Mouse (Mus musculus) lung, postnatal 0 days (tissue): ENCODE data around the gene Plekhm3. TPM values are rescaled to one million over a fixed set of nuclear protein-coding genes. Genes with fewer than 3 reads are reported as not detected.

Source experiments
- ATAC-seq: fragments of 200-750 bp; cut with Nextera tagmentation; 2 replicates; pipeline ENCODE4 v1.8.0; 2017; ENCODE audit warnings: moderate library complexity
- DNase-seq: peaks from one replicate; pipeline ENCODE4 v3.0.0-alpha.2; 2016; ENCODE audit warnings: low spot score
- H3K27ac ChIP-seq: fragments of 300-500 bp; sonication (generic); 2 replicates; pipeline ENCODE4 v1.5.1; 2014; ENCODE audit warnings: antibody characterized with exemption, mild to moderate bottlenecking, low read length, mixed read lengths
- H3K27me3 ChIP-seq: fragments of 300-500 bp; sonication (generic); replicated peaks from 2 replicates; pipeline ENCODE4 v1.6.1; 2014; ENCODE audit warnings: low read length, mixed read lengths; ENCODE audit not compliant: insufficient read depth
- H3K36me3 ChIP-seq: fragments of 300-500 bp; sonication (generic); 2 replicates; pipeline ENCODE4 v1.6.1; 2014; ENCODE audit warnings: low read length, mixed read lengths; ENCODE audit not compliant: insufficient read depth
- H3K4me1 ChIP-seq: fragments of 300-500 bp; sonication (generic); 2 replicates; pipeline ENCODE4 v1.6.1; 2014; ENCODE audit warnings: antibody characterized with exemption, low read depth, low read length, mixed read lengths; ENCODE audit not compliant: insufficient read depth
- H3K4me2 ChIP-seq: fragments of 300-500 bp; sonication (generic); replicated peaks from 2 replicates; pipeline ENCODE4 v1.6.1; 2014; ENCODE audit warnings: low read depth, mild to moderate bottlenecking, low read length, moderate library complexity, mixed read lengths
- H3K4me3 ChIP-seq: fragments of 300-500 bp; sonication (generic); 2 replicates; pipeline ENCODE4 v1.5.1; 2014; ENCODE audit warnings: low read depth, low read length
- H3K9ac ChIP-seq: fragments of 300-500 bp; sonication (generic); replicated peaks from 2 replicates; pipeline ENCODE4 v1.6.1; 2014; ENCODE audit warnings: low read depth, mild to moderate bottlenecking
- H3K9me3 ChIP-seq: fragments of 300-500 bp; sonication (generic); 2 replicates; pipeline ENCODE4 v1.6.1; 2016; ENCODE audit warnings: low read length, mixed read lengths
- CTCF ChIP-seq: IDR thresholded peaks from 2 replicates; pipeline ENCODE4 v1.5.1; 2016; ENCODE audit warnings: antibody characterized with exemption, mild to moderate bottlenecking
- EP300 ChIP-seq: IDR thresholded peaks from 2 replicates; pipeline ENCODE4 v1.6.1; 2016; ENCODE audit warnings: antibody characterized with exemption, mild to moderate bottlenecking, control low read depth
- WGBS: fragments of 180-500 bp; shearing (Covaris S2); extraction: QIAGEN DNeasy Blood & Tissue Kit; methylation state at CpG from one replicate; pipeline ENCODE4 v1.1.7; 2014; 5-methylcytosine and 5-hydroxymethylcytosine counted together
- polyA plus RNA-seq: library from polyadenylated mRNA; unstranded; fragments of >200 nt; fragmentation: Nextera tagmentation; extraction: Ambion mirVana; gene quantifications from 2 replicates; pipeline ENCODE4 v1.2.1, GENCODE M21; 2015

The Plekhm3 gene
- polyA plus RNA-seq, 1 experiment from 2014 or later: 4.7 TPM

GRCm38 (mm10) chr1:64887502-64888203 is 69.0 kb downstream of the Plekhm3 start:
- peak; percentile 77 for ATAC-seq
- Histone ChIP-seq H3K27ac (no peak overlapping the region), H3K27me3 (no peaks in the 10 kb centered on the region), H3K4me2 (no peak overlapping the region), H3K9ac (no peak overlapping the region), H3K4me3 (no peak overlapping the region), H3K4me1 (no peaks in the 10 kb centered on the region), H3K36me3 (no peaks in the 10 kb centered on the region), H3K9me3 (no peaks in the 10 kb centered on the region)
- peak; percentile 66 for DNase-seq
- TF ChIP-seq EP300: peak; percentile 89
- no peak for TF ChIP-seq CTCF
- WGBS: 65% methylated on average over 2 of the region's 2 CpGs

GRCm38 (mm10) chr1:64886718-64887117 is 69.9 kb downstream of the Plekhm3 start:
- no peak for DNase-seq
- Histone ChIP-seq H3K27ac (no peak overlapping the region), H3K27me3 (no peaks in the 10 kb centered on the region), H3K9me3 (no peaks in the 10 kb centered on the region), H3K9ac (no peak overlapping the region), H3K4me1 (no peaks in the 10 kb centered on the region), H3K4me3 (no peak overlapping the region), H3K36me3 (no peaks in the 10 kb centered on the region), H3K4me2 (no peak overlapping the region)
- ATAC-seq: no peak
- WGBS: 88% methylated on average over 6 of the region's 6 CpGs
- no peak for TF ChIP-seq CTCF

DNA sequence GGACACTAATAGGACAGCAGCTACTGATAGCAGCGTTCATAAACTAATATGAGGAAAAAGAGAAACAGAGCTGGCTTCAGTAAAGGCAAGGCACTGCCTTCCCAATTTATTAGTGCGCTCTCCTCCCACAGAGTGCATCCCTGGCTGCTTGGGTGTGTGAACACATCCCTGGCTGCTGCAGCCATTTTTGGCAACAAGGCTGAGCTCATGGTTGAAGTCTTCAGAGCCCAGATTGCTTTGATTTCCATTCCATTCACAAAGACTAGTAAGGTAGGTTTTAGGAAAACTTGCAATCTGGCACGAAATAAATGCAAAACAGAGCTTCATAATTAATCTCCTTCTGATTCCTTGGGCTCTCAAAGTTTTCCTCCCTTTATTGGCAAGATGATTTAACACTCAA is 71.3 kb downstream of the Plekhm3 start:
- 82% methylated on average over 3 of the region's 3 CpGs for WGBS
- DNase-seq (no peak), ATAC-seq (no peak)
- Histone ChIP-seq H3K27ac (no peak overlapping the region), H3K36me3 (no peaks in the 10 kb centered on the region), H3K4me1 (no peaks in the 10 kb centered on the region), H3K27me3 (no peaks in the 10 kb centered on the region), H3K4me2 (no peak overlapping the region), H3K9ac (no peak overlapping the region), H3K4me3 (no peak overlapping the region), H3K9me3 (no peaks in the 10 kb centered on the region)
- TF ChIP-seq EP300 (no peak), CTCF (no peak)

- no peak overlapping the region for H3K4me2 ChIP-seq
- ATAC-seq (no peak), DNase-seq (no peak)
- WGBS: 46% methylated on average over 6 of the region's 6 CpGs
- no peaks in the 10 kb centered on the region for H3K36me3 ChIP-seq
- H3K9me3 ChIP-seq: no peaks in the 10 kb centered on the region
- H3K27me3 ChIP-seq: no peaks in the 10 kb centered on the region
- TF ChIP-seq EP300: no peak
- no peak overlapping the region for H3K9ac ChIP-seq
- no peaks in the 10 kb centered on the region; the same call in 1 of the 2 replicates for H3K4me1 ChIP-seq
- H3K27ac ChIP-seq: no peak overlapping the region
- no peak overlapping the region for H3K4me3 ChIP-seq
These were observed 72.6 kb downstream of the Plekhm3 start for GRCm38 (mm10) chr1:64884007-64884406.

GRCm38 (mm10) chr1:64880613-64881012 is 76.0 kb downstream of the Plekhm3 start:
- H3K27ac ChIP-seq: no peak overlapping the region
- H3K9me3 ChIP-seq: no peaks in the 10 kb centered on the region
- DNase-seq (no peak), ATAC-seq (no peak)
- 51% methylated on average over 3 of the region's 3 CpGs for WGBS
- H3K36me3 ChIP-seq: no peaks in the 10 kb centered on the region
- H3K9ac ChIP-seq: no peak overlapping the region
- no peaks in the 10 kb centered on the region for H3K27me3 ChIP-seq
- TF ChIP-seq EP300: no peak
- no peak for TF ChIP-seq CTCF
- H3K4me3 ChIP-seq: no peak overlapping the region
- no peaks in the 10 kb centered on the region; the same call in 1 of the 2 replicates for H3K4me1 ChIP-seq
- H3K4me2 ChIP-seq: no peak overlapping the region

- H3K4me1 ChIP-seq: no peaks in the 10 kb centered on the region; the same call in 1 of the 2 replicates
- no peaks in the 10 kb centered on the region for H3K9me3 ChIP-seq
- no peak overlapping the region for H3K27ac ChIP-seq
- no peak for TF ChIP-seq CTCF
- no peak for TF ChIP-seq EP300
- DNase-seq (peak; percentile 50), ATAC-seq (peak; percentile 35; the same call in 1 of the 2 replicates)
- no peak overlapping the region for H3K4me2 ChIP-seq
- 30% methylated on average over 12 of the region's 12 CpGs for WGBS
- H3K9ac ChIP-seq: no peak overlapping the region
- H3K36me3 ChIP-seq: no peaks in the 10 kb centered on the region
- no peak overlapping the region for H3K4me3 ChIP-seq
- H3K27me3 ChIP-seq: no peaks in the 10 kb centered on the region
These were observed 77.8 kb downstream of the Plekhm3 start for GRCm38 (mm10) chr1:64878795-64879240.
